Mouse (Mus musculus) heart, adult 10 weeks (tissue): Measurements from ENCODE around the gene Phrf1. TPM values are rescaled to one million over a fixed set of nuclear protein-coding genes. Genes with fewer than 3 reads are reported as not detected.

Experiments
- polyA plus RNA-seq: library from polyadenylated mRNA; stranded (reverse); fragments of 350-450 nt; fragmentation: Illumina TruSeq; extraction: RNeasy Lipid Tissue Mini Kit (QIAGEN cat#74804); gene quantifications from one replicate; pipeline ENCODE4 v1.2.3, GENCODE M21; 2014; ENCODE audit warnings: low read depth, low replicate concordance

Gene Phrf1
- 22.9 TPM for polyA plus RNA-seq

GRCm38 (mm10) chr7:141228279-141229067 is at the start of gene Phrf1:
Gene Phrf1 (plus strand): TSS chr7:141228784.

GRCm38 (mm10) chr7:141193948-141194347 is 34.6 kb upstream of the Phrf1 start, which contains the start of the genes Hras and Lrrc56:
Gene Hras (minus strand): TSS chr7:141194005.
Gene Lrrc56 (plus strand): TSS chr7:141194157.

GRCm38 (mm10) chr7:141213605-141214235 is 14.9 kb upstream of the Phrf1 start, which contains the start of gene Lmntd2:
Gene Lmntd2 (minus strand): TSS chr7:141214080.

GRCm38 (mm10) chr7:141215101-141215879 is 13.3 kb upstream of the Phrf1 start, which contains the start of gene Rassf7:
Gene Rassf7 (plus strand): TSS chr7:141215860.

GRCm38 (mm10) chr7:141265739-141266561 is 37.4 kb downstream of the Phrf1 start, which contains the start of gene Irf7:
Gene Irf7 (minus strand): TSS chr7:141266481.

GRCm38 (mm10) chr7:141276546-141276945 is 48.0 kb downstream of the Phrf1 start, which contains the start of gene Cdhr5:
Gene Cdhr5 (minus strand): TSS chr7:141276786.

GRCm38 (mm10) chr7:141278766-141279590 is 50.4 kb downstream of the Phrf1 start, which contains the start of gene Sct:
Gene Sct (minus strand): TSS chr7:141279133.

GRCm38 (mm10) chr7:141291921-141292582 is 63.5 kb downstream of the Phrf1 start, which contains the start of gene Drd4:
Gene Drd4 (plus strand): TSS chr7:141292006.

Other genes starting within 250 kb of the Phrf1 start
- gene Ifitm3, start 218.0 kb upstream of the Phrf1 start, polyA plus RNA-seq, result 220 TPM
- 0.84 TPM for gene Ifitm6, start 210.9 kb upstream of the Phrf1 start, polyA plus RNA-seq
- not detected for gene Gm17387, start 199.7 kb upstream of the Phrf1 start, polyA plus RNA-seq
- gene B4galnt4, start 167.7 kb upstream of the Phrf1 start, polyA plus RNA-seq, result not detected
- not detected for gene Pkp3, start 150.6 kb upstream of the Phrf1 start, polyA plus RNA-seq
- 8.4 TPM for gene Sigirr, start 128.2 kb upstream of the Phrf1 start, polyA plus RNA-seq
- not detected for gene Ano9, start 111.0 kb upstream of the Phrf1 start, polyA plus RNA-seq
- gene Ptdss2, start 106.4 kb upstream of the Phrf1 start, polyA plus RNA-seq, result 29.2 TPM
- 69.3 TPM for gene Rnh1, start 55.9 kb upstream of the Phrf1 start, polyA plus RNA-seq
- gene Hras, start 34.8 kb upstream of the Phrf1 start, polyA plus RNA-seq, result 59.1 TPM
- 2.6 TPM for gene Lrrc56, start 34.6 kb upstream of the Phrf1 start, polyA plus RNA-seq
- gene Lmntd2, start 14.7 kb upstream of the Phrf1 start, polyA plus RNA-seq, result not detected
- gene Rassf7, start 12.9 kb upstream of the Phrf1 start, polyA plus RNA-seq, result 0.39 TPM
- gene Irf7, start 37.7 kb downstream of the Phrf1 start, polyA plus RNA-seq, result 10.7 TPM
- gene Cdhr5, start 48.0 kb downstream of the Phrf1 start, polyA plus RNA-seq, result not detected
- not detected for gene Sct, start 50.3 kb downstream of the Phrf1 start, polyA plus RNA-seq
- gene Drd4, start 63.2 kb downstream of the Phrf1 start, polyA plus RNA-seq, result not detected
- gene Deaf1, start 98.9 kb downstream of the Phrf1 start, polyA plus RNA-seq, result 17.7 TPM
- gene Tmem80, start 99.0 kb downstream of the Phrf1 start, polyA plus RNA-seq, result 27.8 TPM
- 4.6 TPM for gene Eps8l2, start 110.1 kb downstream of the Phrf1 start, polyA plus RNA-seq
- 127 TPM for gene Taldo1, start 163.4 kb downstream of the Phrf1 start, polyA plus RNA-seq
- 15.8 TPM for gene Gatd1, start 185.4 kb downstream of the Phrf1 start, polyA plus RNA-seq
- gene Cend1, start 200.7 kb downstream of the Phrf1 start, polyA plus RNA-seq, result 2.8 TPM
- gene Slc25a22, start 209.1 kb downstream of the Phrf1 start, polyA plus RNA-seq, result 48.3 TPM
- 1.4 TPM for gene Pidd1, start 215.2 kb downstream of the Phrf1 start, polyA plus RNA-seq
- gene Rplp2, start 218.6 kb downstream of the Phrf1 start, polyA plus RNA-seq, result 735 TPM
- 449 TPM for gene Pnpla2, start 226.4 kb downstream of the Phrf1 start, polyA plus RNA-seq
- gene Cracr2b, start 232.3 kb downstream of the Phrf1 start, polyA plus RNA-seq, result 35.1 TPM
- 248 TPM for gene Cd151, start 238.6 kb downstream of the Phrf1 start, polyA plus RNA-seq
- gene Polr2l, start 246.3 kb downstream of the Phrf1 start, polyA plus RNA-seq, result 55.2 TPM
- gene Tspan4, start 246.5 kb downstream of the Phrf1 start, polyA plus RNA-seq, result 27.8 TPM